In the genomic region with DNA sequence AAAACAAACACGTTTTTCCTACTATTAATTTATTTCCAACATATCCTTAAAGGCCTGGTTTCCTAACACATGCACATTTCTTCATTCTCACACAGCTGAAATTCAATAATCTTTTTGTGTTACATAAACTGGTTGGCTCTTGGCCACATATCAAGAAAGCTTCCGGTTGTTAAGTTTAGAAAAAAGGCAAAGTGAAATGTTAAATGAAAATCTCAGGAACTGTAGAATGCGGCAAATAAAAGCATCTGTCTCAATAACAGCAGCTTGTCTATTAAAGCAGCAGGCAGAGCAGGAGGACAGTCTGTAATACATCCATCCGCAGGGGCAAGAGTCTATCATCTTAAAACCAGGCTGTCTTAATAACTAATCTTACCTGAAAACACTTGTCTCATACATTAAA, we compare ENCODE assay signal across 8 mouse cellular contexts. TPM values are rescaled to one million over a fixed set of nuclear protein-coding genes. Genes with fewer than 3 reads are reported as not detected.
A peak's percentile ranks its signal among the peaks of the same experiment; 100 is the strongest.
DNase-seq lines count a peak whose midpoint lies in the region; ATAC-seq lines count a peak whose summit lies in the region.

No protein-coding gene starts in this region.

- peak overlapping the region; percentile 58 for H3K4me2 ChIP-seq in embryonic facial prominence, embryonic 15.5 days (replicated peaks)
- peak overlapping the region; percentile 37 for H3K4me2 ChIP-seq in limb, embryonic 11.5 days (ENCODE audit: low read depth, severe bottlenecking)
- H3K4me2 ChIP-seq in stomach, embryonic 15.5 days, result peak overlapping the region; percentile 60

- no peak overlapping the region for H3K27ac ChIP-seq in embryonic facial prominence, embryonic 15.5 days (replicated peaks)
- no peak overlapping the region for H3K27ac ChIP-seq in limb, embryonic 11.5 days (replicated peaks; ENCODE audit: low read depth, low read length)
- H3K27ac ChIP-seq in stomach, embryonic 15.5 days, result no peak overlapping the region

- 36% methylated on average over 4 of the region's 4 CpGs for WGBS in embryonic facial prominence, embryonic 15.5 days
- WGBS in limb, embryonic 11.5 days, result 76% methylated on average over 4 of the region's 4 CpGs
- 33% methylated on average over 4 of the region's 4 CpGs for WGBS in stomach, embryonic 15.5 days

- H3K4me3 ChIP-seq in megakaryocyte, embryonic 14.5 days (replicated peaks), result peak overlapping the region; percentile 98
- peak overlapping the region; percentile 98 for H3K4me3 ChIP-seq in embryonic facial prominence, embryonic 15.5 days (replicated peaks)
- H3K4me3 ChIP-seq in limb, embryonic 11.5 days (ENCODE audit: low read depth, low read length), result peak overlapping the region; percentile 82
- H3K4me3 ChIP-seq in stomach, embryonic 15.5 days (replicated peaks), result peak overlapping the region; percentile 98

- no peak for ATAC-seq in megakaryocyte, adult 5-6 weeks (ENCODE audit: poor library complexity, severe bottlenecking)
- no peak for ATAC-seq in embryonic facial prominence, embryonic 15.5 days (ENCODE audit: insufficient number of reproducible peaks, low FRiP score, low TSS enrichment, low read depth)
- no peak for ATAC-seq in limb, embryonic 11.5 days (ENCODE audit: insufficient number of reproducible peaks, low FRiP score, low TSS enrichment, low read depth)
- no peak for ATAC-seq in stomach, embryonic 15.5 days (ENCODE audit: insufficient read depth, low FRiP score, low read depth)

- peaks cover 46% of the 10 kb centered on the region for H3K36me3 ChIP-seq in megakaryocyte, embryonic 14.5 days (replicated peaks; ENCODE audit: low read length)
- peaks cover 17% of the 10 kb centered on the region; the same call in 1 of the 2 replicates for H3K36me3 ChIP-seq in embryonic facial prominence, embryonic 15.5 days
- peaks cover 9% of the 10 kb centered on the region; the same call in 1 of the 2 replicates for H3K36me3 ChIP-seq in limb, embryonic 11.5 days (ENCODE audit: control insufficient read depth, insufficient read depth, low read length)
- peaks cover 6% of the 10 kb centered on the region; the same call in 1 of the 2 replicates for H3K36me3 ChIP-seq in stomach, embryonic 15.5 days

- DNase-seq in limb, embryonic 11.5 days (ENCODE audit: low spot score), result no peak
- DNase-seq in spleen, postnatal 10 days (ENCODE audit: low spot score in 2 of 2), result no peak
- no peak for DNase-seq in cerebellum, adult 11 months
- DNase-seq in urinary bladder, postnatal 36 days (ENCODE audit: low spot score in 2 of 2), result no peak

- H3K9me3 ChIP-seq in megakaryocyte, embryonic 14.5 days, result no peaks in the 10 kb centered on the region
- H3K9me3 ChIP-seq in embryonic facial prominence, embryonic 15.5 days (replicated peaks), result no peaks in the 10 kb centered on the region
- no peaks in the 10 kb centered on the region for H3K9me3 ChIP-seq in limb, embryonic 11.5 days (ENCODE audit: control insufficient read depth, low read length)
- H3K9me3 ChIP-seq in stomach, embryonic 15.5 days, result no peaks in the 10 kb centered on the region

- H3K9ac ChIP-seq in embryonic facial prominence, embryonic 15.5 days, result peak overlapping the region; percentile 99; the same call in 1 of the 2 replicates
- H3K9ac ChIP-seq in limb, embryonic 11.5 days (ENCODE audit: low read length), result no peak overlapping the region
- H3K9ac ChIP-seq in stomach, embryonic 15.5 days, result peak overlapping the region; percentile 98; the same call in 1 of the 2 replicates

- peaks cover 45% of the 10 kb centered on the region for H3K4me1 ChIP-seq in megakaryocyte, embryonic 14.5 days
- peaks cover 7% of the 10 kb centered on the region; the same call in 1 of the 2 replicates for H3K4me1 ChIP-seq in embryonic facial prominence, embryonic 15.5 days
- H3K4me1 ChIP-seq in limb, embryonic 11.5 days (ENCODE audit: control insufficient read depth, insufficient read depth, low read length), result no peaks in the 10 kb centered on the region
- 0 out of 2 replicates have a peak, but pooled peaks cover 3% of the 10 kb centered on the region for H3K4me1 ChIP-seq in stomach, embryonic 15.5 days

- no peaks in the 10 kb centered on the region for H3K27me3 ChIP-seq in megakaryocyte, embryonic 14.5 days (replicated peaks)
- H3K27me3 ChIP-seq in embryonic facial prominence, embryonic 15.5 days, result no peaks in the 10 kb centered on the region
- no peaks in the 10 kb centered on the region for H3K27me3 ChIP-seq in limb, embryonic 11.5 days (ENCODE audit: control insufficient read depth, insufficient read depth, low read length)
- H3K27me3 ChIP-seq in stomach, embryonic 15.5 days (replicated peaks), result no peaks in the 10 kb centered on the region

RNA-seq across cellular contexts. Expression of a gene that starts 1.4 kb away (rescaled TPM):
- polyA plus RNA-seq in megakaryocyte, embryonic 14.5 days (2012; ENCODE audit: insufficient read depth, low replicate concordance), result 0.65 and 3.2 TPM in 2 replicates
- 122 and 151 TPM in 2 replicates for total RNA-seq in megakaryocyte, adult 5-6 weeks (2015)
- total RNA-seq in megakaryocyte, adult 5-6 weeks (2017), result 75.9 and 80.9 TPM in 2 replicates
- polyA plus RNA-seq in embryonic facial prominence, embryonic 15.5 days (2015; fragmentation: Nextera tagmentation; extraction: Ambion mirVana), result 46.1 and 47.9 TPM in 2 replicates
- 63.2 and 66.3 TPM in 2 replicates for polyA plus RNA-seq in limb, embryonic 11.5 days (2014; fragmentation: Nextera tagmentation; extraction: Ambion mirVana)
- 48.1 and 55.6 TPM in 2 replicates for polyA plus RNA-seq in stomach, embryonic 15.5 days (2015; fragmentation: Nextera tagmentation; extraction: Ambion mirVana)

RNA-seq across cellular contexts. Expression of a gene that starts 1.4 kb away (rescaled TPM):
- polyA plus RNA-seq in megakaryocyte, embryonic 14.5 days (2012; ENCODE audit: insufficient read depth, low replicate concordance), result 47.6 and 71.3 TPM in 2 replicates
- total RNA-seq in megakaryocyte, adult 5-6 weeks (2015), result 189 and 218 TPM in 2 replicates
- 208 and 222 TPM in 2 replicates for total RNA-seq in megakaryocyte, adult 5-6 weeks (2017)
- polyA plus RNA-seq in embryonic facial prominence, embryonic 15.5 days (2015; fragmentation: Nextera tagmentation; extraction: Ambion mirVana), result 166 and 169 TPM in 2 replicates
- polyA plus RNA-seq in limb, embryonic 11.5 days (2014; fragmentation: Nextera tagmentation; extraction: Ambion mirVana), result 165 and 176 TPM in 2 replicates
- polyA plus RNA-seq in stomach, embryonic 15.5 days (2015; fragmentation: Nextera tagmentation; extraction: Ambion mirVana), result 218 and 255 TPM in 2 replicates

RNA-seq across cellular contexts. Expression of a gene that starts 52.2 kb away (rescaled TPM):
- polyA plus RNA-seq in megakaryocyte, embryonic 14.5 days (2012; ENCODE audit: insufficient read depth, low replicate concordance), result 3.1 and 14.7 TPM in 2 replicates
- 161 and 163 TPM in 2 replicates for total RNA-seq in megakaryocyte, adult 5-6 weeks (2015)
- total RNA-seq in megakaryocyte, adult 5-6 weeks (2017), result 203 and 210 TPM in 2 replicates
- 15.4 and 16.0 TPM in 2 replicates for polyA plus RNA-seq in embryonic facial prominence, embryonic 15.5 days (2015; fragmentation: Nextera tagmentation; extraction: Ambion mirVana)
- polyA plus RNA-seq in limb, embryonic 11.5 days (2014; fragmentation: Nextera tagmentation; extraction: Ambion mirVana), result 20.1 and 21.0 TPM in 2 replicates
- 19.4 and 20.3 TPM in 2 replicates for polyA plus RNA-seq in stomach, embryonic 15.5 days (2015; fragmentation: Nextera tagmentation; extraction: Ambion mirVana)

Comparison
In these comparisons a context has a peak if more than half of its experiments do, and no peak if none do; other contexts are left out.
1. RNA of a gene that starts 1.4 kb away (polyA plus RNA-seq): 63.2 to 66.3 TPM in limb, embryonic 11.5 days, 48.1 to 55.6 TPM in stomach, embryonic 15.5 days and 46.1 to 47.9 TPM in embryonic facial prominence, embryonic 15.5 days; 0.65 to 3.2 TPM in megakaryocyte, embryonic 14.5 days; every median in the first group is over 10 times any median in the second.
2. Peak in every context shown above with its lines, with median percentiles within 50 percentile points of each other: H3K4me3 ChIP-seq and H3K4me2 ChIP-seq.